Mouse (Mus musculus) MEL-GATA-1-ER (cell line): ENCODE data around the gene Kif21a.

Experiments
- DNase-seq: peaks from one replicate; pipeline ENCODE4 v3.0.0-alpha.2; 2012; ENCODE audit warnings: low read depth; ENCODE audit errors: extremely low read depth

Gene Kif21a

GRCm38 (mm10) chr15:90951383-90951782, 98.4 kb downstream of the Kif21a start:
- no peak for DNase-seq

GRCm38 (mm10) chr15:90938469-90938868, 111.3 kb downstream of the Kif21a start:
- no peak for DNase-seq

- no peak for DNase-seq
Measured at GRCm38 (mm10) chr15:90935579-90935978, 114.2 kb downstream of the Kif21a start.

GRCm38 (mm10) chr15:90931451-90931850, 118.3 kb downstream of the Kif21a start:
- no peak for DNase-seq

- DNase-seq = no peak
Measured at GRCm38 (mm10) chr15:90929043-90929442, 120.7 kb downstream of the Kif21a start.

- no peak for DNase-seq
Measured at GRCm38 (mm10) chr15:90896480-90896879, 153.3 kb downstream of the Kif21a start.

- no peak for DNase-seq
Measured at GRCm38 (mm10) chr15:90887466-90887865, 162.3 kb downstream of the Kif21a start.
